Mouse (Mus musculus): ENCODE data around the gene Il9r. TPM values are rescaled to one million over a fixed set of nuclear protein-coding genes. Genes with fewer than 3 reads are reported as not detected.

The Il9r gene
- polyA plus RNA-seq, 1 experiment from 2014 or later, result not detected

- H3K27me3 ChIP-seq (ENCODE audit: control insufficient read depth, insufficient read depth, low read length), result peaks cover 23% of the 10 kb centered on the region
- H3K27ac ChIP-seq (ENCODE audit: low read depth, low read length), result no peak overlapping the region
- WGBS (ENCODE audit: insufficient replicate concordance), result 3% methylated on average over 9 of the region's 9 CpGs
- H3K4me3 ChIP-seq (ENCODE audit: low read depth, low read length), result peak overlapping the region; percentile 18
- H3K4me2 ChIP-seq, result peak overlapping the region; percentile 62
- H3K9me3 ChIP-seq (replicated peaks; ENCODE audit: control insufficient read depth, low read length), result no peaks in the 10 kb centered on the region
- H3K4me1 ChIP-seq (ENCODE audit: control insufficient read depth, insufficient read depth, low read length), result 0 out of 2 replicates have a peak, but pooled peaks cover 5% of the 10 kb centered on the region
- no peaks in the 10 kb centered on the region for H3K36me3 ChIP-seq (ENCODE audit: control insufficient read depth, insufficient read depth, low read length)
- no peak overlapping the region for H3K9ac ChIP-seq (ENCODE audit: low read depth, low read length)
- no peak for ATAC-seq (replicated peaks; ENCODE audit: insufficient number of reproducible peaks, low FRiP score, low TSS enrichment)
Measured at GRCm38 (mm10) chr11:32161500-32161899, 38.6 kb downstream of the Il9r start.

- Histone ChIP-seq H3K27ac (ENCODE audit: low read depth, low read length) (no peak overlapping the region), H3K27me3 (ENCODE audit: control insufficient read depth, insufficient read depth, low read length) (peaks cover 23% of the 10 kb centered on the region), H3K4me2 (no peak overlapping the region), H3K4me3 (ENCODE audit: low read depth, low read length) (no peak overlapping the region), H3K36me3 (ENCODE audit: control insufficient read depth, insufficient read depth, low read length) (no peaks in the 10 kb centered on the region), H3K4me1 (ENCODE audit: control insufficient read depth, insufficient read depth, low read length) (0 out of 2 replicates have a peak, but pooled peaks cover 5% of the 10 kb centered on the region), H3K9ac (ENCODE audit: low read depth, low read length) (no peak overlapping the region), H3K9me3 (replicated peaks; ENCODE audit: control insufficient read depth, low read length) (no peaks in the 10 kb centered on the region)
- no peak for ATAC-seq (replicated peaks; ENCODE audit: insufficient number of reproducible peaks, low FRiP score, low TSS enrichment)
- 69% methylated on average over 7 of the region's 7 CpGs for WGBS (ENCODE audit: insufficient replicate concordance)
Measured at GRCm38 (mm10) chr11:32160341-32160740, 39.7 kb downstream of the Il9r start.

- WGBS (ENCODE audit: insufficient replicate concordance), result 87% methylated on average over 3 of the region's 3 CpGs
- 0 out of 2 replicates have a peak, but pooled peaks cover 5% of the 10 kb centered on the region for H3K4me1 ChIP-seq (ENCODE audit: control insufficient read depth, insufficient read depth, low read length)
- no peak overlapping the region for H3K4me3 ChIP-seq (ENCODE audit: low read depth, low read length)
- peaks cover 23% of the 10 kb centered on the region for H3K27me3 ChIP-seq (ENCODE audit: control insufficient read depth, insufficient read depth, low read length)
- no peak overlapping the region for H3K4me2 ChIP-seq
- no peaks in the 10 kb centered on the region for H3K9me3 ChIP-seq (replicated peaks; ENCODE audit: control insufficient read depth, low read length)
- H3K9ac ChIP-seq (ENCODE audit: low read depth, low read length), result no peak overlapping the region
- H3K36me3 ChIP-seq (ENCODE audit: control insufficient read depth, insufficient read depth, low read length), result no peaks in the 10 kb centered on the region
- no peak overlapping the region for H3K27ac ChIP-seq (ENCODE audit: low read depth, low read length)
- ATAC-seq (replicated peaks; ENCODE audit: insufficient number of reproducible peaks, low FRiP score, low TSS enrichment), result no peak
Measured at GRCm38 (mm10) chr11:32159176-32159575, 40.9 kb downstream of the Il9r start.

DNA sequence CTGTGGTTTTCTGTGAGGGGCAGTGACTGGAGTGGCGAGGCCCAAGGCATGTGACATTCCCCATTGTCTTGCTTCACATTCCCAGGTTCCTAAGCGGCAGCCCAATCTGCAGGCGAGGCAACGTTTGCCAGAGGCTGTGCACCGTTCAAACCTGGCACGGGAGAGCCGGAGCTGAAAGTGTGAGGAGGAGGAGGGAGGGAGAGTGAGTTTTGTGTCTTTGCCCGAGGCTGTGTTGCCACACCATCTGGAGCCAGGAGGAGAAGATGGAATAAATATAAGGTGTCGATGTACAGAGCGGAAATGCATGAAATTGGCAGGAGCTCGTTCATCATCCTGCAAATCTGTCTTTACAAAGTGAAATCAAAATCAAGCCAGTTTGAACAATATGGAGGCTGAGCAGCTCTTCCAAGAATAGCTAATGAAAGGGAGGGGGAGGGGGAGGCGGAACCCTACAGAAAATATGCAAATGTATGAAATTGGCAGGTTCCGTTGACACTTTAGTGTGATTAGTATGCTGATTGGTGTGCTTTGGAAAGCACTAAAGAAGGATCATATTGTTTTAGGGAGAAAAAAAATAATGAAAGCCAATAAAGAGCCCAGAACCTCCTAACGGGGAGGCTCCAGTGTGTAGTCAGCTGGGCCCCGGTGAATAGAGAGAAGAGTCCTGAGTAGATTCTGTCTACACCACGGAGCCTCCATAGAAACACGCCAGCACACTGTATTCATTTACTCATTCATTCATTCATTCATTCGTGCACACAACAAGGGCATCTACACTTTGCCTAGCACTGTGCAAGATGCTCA lies 42.1 kb downstream of the Il9r start:
- 66% methylated on average over 18 of the region's 18 CpGs for WGBS (ENCODE audit: insufficient replicate concordance)
- H3K9me3 ChIP-seq (replicated peaks; ENCODE audit: control insufficient read depth, low read length), result no peaks in the 10 kb centered on the region
- H3K36me3 ChIP-seq (ENCODE audit: control insufficient read depth, insufficient read depth, low read length), result no peaks in the 10 kb centered on the region
- peaks cover 23% of the 10 kb centered on the region for H3K27me3 ChIP-seq (ENCODE audit: control insufficient read depth, insufficient read depth, low read length)
- H3K4me2 ChIP-seq, result no peak overlapping the region
- no peak for ATAC-seq (replicated peaks; ENCODE audit: insufficient number of reproducible peaks, low FRiP score, low TSS enrichment)
- H3K4me3 ChIP-seq (ENCODE audit: low read depth, low read length), result no peak overlapping the region
- H3K4me1 ChIP-seq (ENCODE audit: control insufficient read depth, insufficient read depth, low read length), result 0 out of 2 replicates have a peak, but pooled peaks cover 5% of the 10 kb centered on the region
- no peak overlapping the region for H3K27ac ChIP-seq (ENCODE audit: low read depth, low read length)
- no peak overlapping the region for H3K9ac ChIP-seq (ENCODE audit: low read depth, low read length)

DNA sequence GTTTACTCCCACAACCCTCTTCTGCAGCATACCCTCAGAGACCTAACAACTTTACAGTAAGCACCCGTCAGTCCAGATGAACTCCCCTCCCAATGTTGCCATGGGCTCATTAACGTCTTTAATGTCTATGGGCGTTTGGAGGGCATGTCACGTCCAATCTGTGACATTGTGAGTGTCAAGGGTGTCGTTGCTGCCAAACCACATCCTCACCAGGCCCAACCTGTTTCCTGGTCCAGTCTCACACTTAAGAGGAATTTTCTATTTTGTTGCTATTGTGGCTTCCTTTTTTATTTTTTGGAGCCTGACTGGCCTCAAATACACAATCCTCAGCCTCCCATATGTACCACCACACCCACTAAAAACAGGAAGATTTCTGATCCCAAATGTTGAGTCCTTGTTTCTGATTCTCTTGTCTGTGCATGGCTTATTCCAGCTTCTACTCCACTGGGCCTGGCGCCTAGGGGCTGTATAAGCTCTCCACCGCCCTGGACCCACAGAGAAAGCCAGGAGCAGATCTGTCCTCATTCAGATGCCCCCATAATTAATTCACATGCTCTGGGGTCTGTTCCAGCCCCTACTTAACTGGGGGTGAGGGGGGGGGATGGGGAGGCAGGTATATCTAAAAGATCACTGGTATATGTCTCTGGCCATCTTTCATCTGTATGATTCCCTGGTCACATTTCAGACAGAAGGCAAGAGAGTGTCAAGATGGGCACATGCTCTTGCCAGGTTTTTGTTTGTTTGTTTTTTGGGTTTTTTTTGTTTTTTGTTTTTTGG lies 43.0 kb downstream of the Il9r start:
- Histone ChIP-seq H3K4me2 (no peak overlapping the region), H3K36me3 (ENCODE audit: control insufficient read depth, insufficient read depth, low read length) (no peaks in the 10 kb centered on the region), H3K9ac (ENCODE audit: low read depth, low read length) (no peak overlapping the region), H3K4me1 (ENCODE audit: control insufficient read depth, insufficient read depth, low read length) (0 out of 2 replicates have a peak, but pooled peaks cover 3% of the 10 kb centered on the region), H3K27ac (ENCODE audit: low read depth, low read length) (no peak overlapping the region), H3K4me3 (ENCODE audit: low read depth, low read length) (no peak overlapping the region), H3K9me3 (replicated peaks; ENCODE audit: control insufficient read depth, low read length) (no peaks in the 10 kb centered on the region), H3K27me3 (ENCODE audit: control insufficient read depth, insufficient read depth, low read length) (peaks cover 23% of the 10 kb centered on the region)
- no peak for ATAC-seq (replicated peaks; ENCODE audit: insufficient number of reproducible peaks, low FRiP score, low TSS enrichment)
- 76% methylated on average over 7 of the region's 7 CpGs for WGBS (ENCODE audit: insufficient replicate concordance)

DNA sequence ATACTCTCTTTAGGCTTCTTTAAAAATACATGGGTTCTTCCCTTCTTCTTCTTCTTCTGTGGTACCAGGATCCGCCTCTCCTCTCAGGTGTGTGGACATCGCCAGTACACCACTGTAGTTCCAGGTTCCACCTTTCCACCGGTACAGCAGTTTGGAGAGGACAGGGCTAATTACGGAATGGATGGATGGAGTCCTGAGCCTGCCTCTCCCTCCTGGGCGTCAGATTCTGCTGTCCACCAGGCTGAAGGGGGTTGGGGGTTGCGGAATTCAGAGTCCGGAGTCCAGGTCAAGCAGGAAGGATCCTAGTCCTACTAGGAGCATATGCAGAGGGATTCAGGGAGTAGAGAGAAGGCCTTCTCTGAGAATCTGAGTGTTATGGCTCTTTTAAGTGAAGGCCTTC lies 46.9 kb downstream of the Il9r start:
- H3K4me1 ChIP-seq (ENCODE audit: control insufficient read depth, insufficient read depth, low read length), result no peaks in the 10 kb centered on the region
- H3K36me3 ChIP-seq (ENCODE audit: control insufficient read depth, insufficient read depth, low read length), result no peaks in the 10 kb centered on the region
- no peak overlapping the region for H3K27ac ChIP-seq (ENCODE audit: low read depth, low read length)
- H3K9ac ChIP-seq (ENCODE audit: low read depth, low read length), result no peak overlapping the region
- WGBS (ENCODE audit: insufficient replicate concordance), result 79% methylated on average over 7 of the region's 7 CpGs
- H3K9me3 ChIP-seq (replicated peaks; ENCODE audit: control insufficient read depth, low read length), result no peaks in the 10 kb centered on the region
- H3K4me3 ChIP-seq (ENCODE audit: low read depth, low read length), result no peak overlapping the region
- ATAC-seq (replicated peaks; ENCODE audit: insufficient number of reproducible peaks, low FRiP score, low TSS enrichment), result no peak
- H3K27me3 ChIP-seq (ENCODE audit: control insufficient read depth, insufficient read depth, low read length), result no peaks in the 10 kb centered on the region
- no peak overlapping the region for H3K4me2 ChIP-seq

GRCm38 (mm10) chr11:32152814-32153213 lies 47.3 kb downstream of the Il9r start:
- no peak overlapping the region for H3K27ac ChIP-seq (ENCODE audit: low read depth, low read length)
- no peaks in the 10 kb centered on the region for H3K4me1 ChIP-seq (ENCODE audit: control insufficient read depth, insufficient read depth, low read length)
- H3K36me3 ChIP-seq (ENCODE audit: control insufficient read depth, insufficient read depth, low read length), result no peaks in the 10 kb centered on the region
- H3K27me3 ChIP-seq (ENCODE audit: control insufficient read depth, insufficient read depth, low read length), result no peaks in the 10 kb centered on the region
- no peak overlapping the region for H3K9ac ChIP-seq (ENCODE audit: low read depth, low read length)
- ATAC-seq (replicated peaks; ENCODE audit: insufficient number of reproducible peaks, low FRiP score, low TSS enrichment), result no peak
- no peak overlapping the region for H3K4me2 ChIP-seq
- H3K4me3 ChIP-seq (ENCODE audit: low read depth, low read length), result no peak overlapping the region
- H3K9me3 ChIP-seq (replicated peaks; ENCODE audit: control insufficient read depth, low read length), result no peaks in the 10 kb centered on the region

DNA sequence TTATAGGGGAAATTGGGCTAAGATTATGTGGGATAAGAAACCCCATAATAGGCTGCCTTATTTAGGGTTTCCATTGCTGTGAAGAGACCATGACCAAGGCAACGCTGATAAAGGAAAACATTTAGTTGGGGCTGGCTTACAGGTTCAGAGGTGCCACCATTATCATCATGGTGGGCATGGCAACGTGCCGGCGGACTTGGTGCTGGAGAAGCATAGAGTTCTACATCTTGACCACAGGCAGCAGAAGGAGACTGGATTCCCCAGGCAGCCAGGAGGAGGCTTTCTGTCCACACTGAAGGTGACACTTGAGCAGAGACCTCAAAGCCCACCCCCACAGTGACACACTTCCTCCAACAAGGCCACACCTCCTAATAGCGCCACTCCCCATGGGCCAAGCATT lies 48.8 kb downstream of the Il9r start:
- Histone ChIP-seq H3K27me3 (ENCODE audit: control insufficient read depth, insufficient read depth, low read length) (no peaks in the 10 kb centered on the region), H3K9ac (ENCODE audit: low read depth, low read length) (no peak overlapping the region), H3K4me3 (ENCODE audit: low read depth, low read length) (no peak overlapping the region), H3K4me2 (no peak overlapping the region), H3K27ac (ENCODE audit: low read depth, low read length) (no peak overlapping the region), H3K4me1 (ENCODE audit: control insufficient read depth, insufficient read depth, low read length) (no peaks in the 10 kb centered on the region), H3K9me3 (replicated peaks; ENCODE audit: control insufficient read depth, low read length) (no peaks in the 10 kb centered on the region), H3K36me3 (ENCODE audit: control insufficient read depth, insufficient read depth, low read length) (no peaks in the 10 kb centered on the region)
- 92% methylated on average over 5 of the region's 5 CpGs for WGBS (ENCODE audit: insufficient replicate concordance)
- ATAC-seq (replicated peaks; ENCODE audit: insufficient number of reproducible peaks, low FRiP score, low TSS enrichment), result no peak

Data from heart, embryonic 11.5 days (tissue).